Mouse (Mus musculus) kidney, adult 2 months (tissue): ENCODE measurements around the gene Ubxn10.

Source experiments
- CTCF ChIP-seq: fragments of 200-500 bp; conservative IDR thresholded peaks from 2 replicates; pipeline ENCODE4 v1.5.1; 2011; ENCODE audit warnings: low read depth, mild to moderate bottlenecking, control low read depth, low read length, moderate library complexity, mixed read lengths; ENCODE audit not compliant: insufficient read depth, insufficient read length
- POLR2A ChIP-seq: fragments of 200-500 bp; IDR thresholded peaks from one replicate; pipeline ENCODE4 v1.6.1; 2011; ENCODE audit warnings: low read depth, low read length, control low read depth

- no peak for TF ChIP-seq CTCF
- no peak for TF ChIP-seq POLR2A
These were observed 27.7 kb downstream of the Ubxn10 start for GRCm38 (mm10) chr4:138709246-138709645.
